Mouse (Mus musculus) kidney, embryonic 16.5 days (tissue): Measurements from ENCODE around the gene BC025920. TPM values are rescaled to one million over a fixed set of nuclear protein-coding genes. Genes with fewer than 3 reads are reported as not detected.
A peak's percentile ranks its signal among the peaks of the same experiment; 100 is the strongest.
"Not testable (repeated sequence)": the region's sequence is repeated elsewhere in the genome, so short reads cannot be mapped to it uniquely, and the experiment has no call there.

Source experiments
- ATAC-seq: fragments of 200-750 bp; cut with Nextera tagmentation; 2 replicates; pipeline ENCODE4 v1.8.0; 2017; ENCODE audit warnings: moderate TSS enrichment; ENCODE audit not compliant: low FRiP score, low TSS enrichment
- H3K27ac ChIP-seq: fragments of 300-500 bp; sonication (generic); 2 replicates; pipeline ENCODE4 v1.5.1; 2014; ENCODE audit warnings: low read length
- H3K27me3 ChIP-seq: fragments of 300-500 bp; sonication (generic); 2 replicates; pipeline ENCODE4 v1.6.1; 2014; ENCODE audit warnings: low read length, control low read depth, mixed read lengths; ENCODE audit not compliant: insufficient read depth
- H3K36me3 ChIP-seq: fragments of 300-500 bp; sonication (generic); 2 replicates; pipeline ENCODE4 v1.6.1; 2014; ENCODE audit warnings: low read length, control low read depth, mixed read lengths; ENCODE audit not compliant: insufficient read depth
- H3K4me1 ChIP-seq: fragments of 300-500 bp; sonication (generic); 2 replicates; pipeline ENCODE4 v1.6.1; 2014; ENCODE audit warnings: low read length, control low read depth, mixed read lengths; ENCODE audit not compliant: insufficient read depth
- H3K4me2 ChIP-seq: fragments of 300-500 bp; sonication (generic); replicated peaks from 2 replicates; pipeline ENCODE4 v1.6.1; 2014; ENCODE audit warnings: low read depth, low read length
- H3K4me3 ChIP-seq: fragments of 300-500 bp; sonication (generic); 2 replicates; pipeline ENCODE4 v1.5.1; 2014; ENCODE audit warnings: mild to moderate bottlenecking, low read length
- H3K9ac ChIP-seq: fragments of 300-500 bp; sonication (generic); replicated peaks from 2 replicates; pipeline ENCODE4 v1.6.1; 2014; ENCODE audit warnings: low read length
- H3K9me3 ChIP-seq: fragments of 300-500 bp; sonication (generic); 2 replicates; pipeline ENCODE4 v1.6.1; 2016; ENCODE audit warnings: low read length, control low read depth
- WGBS: fragments of 180-500 bp; shearing (Covaris S2); extraction: QIAGEN DNeasy Blood & Tissue Kit; methylation state at CpG from one replicate; pipeline ENCODE4 v1.1.7; 2014; 5-methylcytosine and 5-hydroxymethylcytosine counted together
- polyA plus RNA-seq: library from polyadenylated mRNA; unstranded; fragments of >200 nt; fragmentation: Nextera tagmentation; extraction: Ambion mirVana; gene quantifications from 2 replicates; pipeline ENCODE4 v1.2.1, GENCODE M21; 2015

Gene BC025920
- polyA plus RNA-seq, 1 experiment from 2014 or later, result 0.66 TPM

DNA sequence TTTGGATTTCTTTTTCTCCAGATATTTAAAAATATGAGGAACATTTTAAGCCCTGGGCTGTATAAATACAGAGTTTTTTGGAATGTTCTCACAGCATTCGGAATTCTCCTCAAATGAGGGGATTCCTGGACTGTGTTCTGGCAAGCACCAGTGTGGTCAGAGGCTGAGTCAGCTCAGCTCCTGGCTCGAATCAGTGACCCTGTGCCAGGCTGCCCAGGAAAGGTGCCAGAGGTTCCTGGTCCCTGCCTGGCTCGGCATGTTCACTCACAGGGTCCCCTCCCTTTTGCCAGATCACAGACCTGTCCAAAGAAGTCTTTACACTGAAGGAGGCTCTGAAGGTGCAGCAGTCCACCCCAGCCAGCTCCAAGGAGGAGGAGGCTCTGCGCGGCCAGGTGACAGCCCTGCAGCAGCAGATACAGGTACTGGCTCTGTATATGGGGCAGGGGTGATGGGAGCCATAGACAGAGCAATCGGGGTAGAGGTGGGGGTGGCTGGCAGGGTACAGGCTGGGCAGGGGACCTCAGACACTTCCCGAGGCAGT is 40.0 kb downstream of the BC025920 start:
- Histone ChIP-seq H3K27ac (no peak overlapping the region), H3K4me3 (no peak overlapping the region), H3K9ac (no peak overlapping the region), H3K4me1 (peaks cover 17% of the 10 kb centered on the region), H3K4me2 (no peak overlapping the region), H3K9me3 (peaks cover 6% of the 10 kb centered on the region; the same call in 1 of the 2 replicates), H3K27me3 (no peaks in the 10 kb centered on the region), H3K36me3 (peaks cover 9% of the 10 kb centered on the region)
- 85% methylated on average over 7 of the region's 7 CpGs for WGBS
- no peak for ATAC-seq

DNA sequence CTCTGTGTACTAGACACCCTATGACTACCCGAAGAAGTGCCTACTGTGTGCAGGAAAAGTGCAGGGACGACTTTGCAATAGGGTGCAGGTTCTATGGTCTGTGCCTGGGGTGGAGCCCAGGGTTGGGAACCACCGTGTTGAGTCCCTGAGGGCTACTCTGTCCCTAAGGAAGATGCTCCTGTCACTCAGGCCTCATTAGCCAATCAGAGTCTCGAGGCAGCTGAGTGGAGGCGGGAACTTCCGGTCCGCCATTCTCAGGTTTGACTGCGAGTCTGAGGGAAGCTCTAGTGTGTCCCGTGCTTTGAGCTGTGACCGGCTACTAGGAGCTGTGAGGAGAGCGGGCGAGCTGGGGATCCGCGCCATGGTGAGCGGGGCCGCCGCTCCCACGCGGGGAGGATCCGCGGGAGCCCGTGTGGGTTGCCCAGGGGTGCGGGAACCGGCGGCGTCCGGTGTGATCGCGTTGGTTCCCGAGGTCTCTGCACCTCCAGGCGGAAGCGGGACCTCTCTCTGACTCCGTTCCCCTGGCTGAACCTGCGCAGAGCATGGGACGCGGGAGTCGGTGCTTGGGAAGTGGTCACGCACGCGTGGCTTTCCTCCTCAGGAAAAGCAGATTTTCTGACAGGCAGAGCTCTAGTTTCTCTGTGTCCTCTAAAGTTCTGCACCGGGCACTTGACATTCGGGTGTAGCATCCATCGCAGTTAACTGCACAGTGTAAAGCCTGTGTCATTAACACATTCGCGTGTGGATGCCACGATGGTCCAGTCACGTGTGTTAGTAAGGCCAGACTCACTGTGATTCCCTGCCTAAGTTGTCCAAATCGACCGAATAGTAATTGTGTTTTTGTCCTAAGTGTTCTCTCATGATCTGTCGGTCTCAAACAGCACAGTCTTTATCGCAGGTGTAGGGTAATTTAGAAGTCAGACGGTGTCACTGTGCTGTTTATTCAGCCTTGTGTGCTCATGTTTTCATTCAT is 43.0 kb downstream of the BC025920 start, which contains the start of gene Gm10778:
Gm10778 (plus strand) TSS at position 257 of the 973 bp plus-strand sequence.
- peak within 1 kb of the TSS; percentile 84; the same call in 1 of the 2 replicates for H3K27ac ChIP-seq
- peaks cover 22% of the 10 kb centered on the region for H3K36me3 ChIP-seq
- peaks cover 23% of the 10 kb centered on the region for H3K9me3 ChIP-seq
- peak within 1 kb of the TSS; percentile 76 for H3K9ac ChIP-seq
- peak within 1 kb of the TSS; percentile 58 for H3K4me3 ChIP-seq
- not testable (repeated sequence) for H3K27me3 ChIP-seq, H3K4me1 ChIP-seq
- peak within 1 kb of the TSS; percentile 56 for H3K4me2 ChIP-seq
- ATAC-seq, result peak; percentile 96
- WGBS, result 2% methylated on average over 25 of the region's 52 CpGs

GRCm38 (mm10) chr10:81655178-81655577 is 49.1 kb downstream of the BC025920 start:
- H3K9me3 ChIP-seq, result peaks cover 65% of the 10 kb centered on the region
- 96% methylated on average over 10 of the region's 10 CpGs for WGBS
- ATAC-seq, result no peak
- H3K36me3 ChIP-seq, result peaks cover 58% of the 10 kb centered on the region
- no peaks in the 10 kb centered on the region; the same call in 1 of the 2 replicates for H3K4me1 ChIP-seq
- H3K4me3 ChIP-seq, result no peak overlapping the region
- no peaks in the 10 kb centered on the region for H3K27me3 ChIP-seq
- H3K27ac ChIP-seq, result no peak overlapping the region
- H3K4me2 ChIP-seq, result no peak overlapping the region
- no peak overlapping the region for H3K9ac ChIP-seq

GRCm38 (mm10) chr10:81656174-81656573 is 50.1 kb downstream of the BC025920 start:
- Histone ChIP-seq H3K4me2 (no peak overlapping the region), H3K4me3 (no peak overlapping the region), H3K36me3 (peaks cover 49% of the 10 kb centered on the region), H3K9ac (no peak overlapping the region), H3K4me1 (no peaks in the 10 kb centered on the region), H3K9me3 (peaks cover 62% of the 10 kb centered on the region), H3K27ac (no peak overlapping the region), H3K27me3 (no peaks in the 10 kb centered on the region)
- 94% methylated on average over 2 of the region's 2 CpGs for WGBS
- no peak for ATAC-seq

Other genes with a start within 250 kb of the BC025920 start
- gene Mfsd12, start 248.8 kb upstream of the BC025920 start, polyA plus RNA-seq, result 9.8 and 12.5 TPM in 2 replicates
- gene 4930404N11Rik, start 240.5 kb upstream of the BC025920 start, polyA plus RNA-seq, result 0.98 and 1.2 TPM in 2 replicates
- 111 and 115 TPM in 2 replicates for gene Fzr1, start 227.8 kb upstream of the BC025920 start, polyA plus RNA-seq
- 87.6 and 104 TPM in 2 replicates for gene Dohh, start 221.8 kb upstream of the BC025920 start, polyA plus RNA-seq
- 5.0 and 5.2 TPM in 2 replicates for gene Gm48551, start 221.8 kb upstream of the BC025920 start, polyA plus RNA-seq
- 1.4 and 1.6 TPM in 2 replicates for gene Gm48552, start 217.3 kb upstream of the BC025920 start, polyA plus RNA-seq
- gene Smim24, start 213.2 kb upstream of the BC025920 start, polyA plus RNA-seq, result 42.7 and 44.1 TPM in 2 replicates
- 87.8 and 92.0 TPM in 2 replicates for gene Nfic, start 150.6 kb upstream of the BC025920 start, polyA plus RNA-seq
- gene Celf5, start 123.6 kb upstream of the BC025920 start, polyA plus RNA-seq, result 0.29 and 0.67 TPM in 2 replicates
- gene Ncln, start 109.9 kb upstream of the BC025920 start, polyA plus RNA-seq, result 107 and 112 TPM in 2 replicates
- 1.5 and 1.7 TPM in 2 replicates for gene S1pr4, start 106.1 kb upstream of the BC025920 start, polyA plus RNA-seq
- gene Gna15, start 82.0 kb upstream of the BC025920 start, polyA plus RNA-seq, result 0.70 and 0.98 TPM in 2 replicates
- gene Gna11, start 61.1 kb upstream of the BC025920 start, polyA plus RNA-seq, result 92.3 and 92.7 TPM in 2 replicates
- gene Aes, start 46.8 kb upstream of the BC025920 start, polyA plus RNA-seq, result 322 and 487 TPM in 2 replicates
- gene Tle2, start 31.7 kb upstream of the BC025920 start, polyA plus RNA-seq, result 41.0 and 52.0 TPM in 2 replicates
- gene Tle6, start 5.2 kb upstream of the BC025920 start, polyA plus RNA-seq, result 18.5 and 22.8 TPM in 2 replicates
- gene Sirt6, start 21.5 kb downstream of the BC025920 start, polyA plus RNA-seq, result 41.8 and 48.4 TPM in 2 replicates
- gene Ankrd24, start 22.3 kb downstream of the BC025920 start, polyA plus RNA-seq, result 16.0 and 17.6 TPM in 2 replicates
- gene Gm10778, start 42.8 kb downstream of the BC025920 start, polyA plus RNA-seq, result 5.6 and 6.3 TPM in 2 replicates
- 17.9 and 19.4 TPM in 2 replicates for gene Zfp433, start 98.6 kb downstream of the BC025920 start, polyA plus RNA-seq
- 12.1 and 14.4 TPM in 2 replicates for gene Gm3055, start 164.9 kb downstream of the BC025920 start, polyA plus RNA-seq
- gene Gm4767, start 205.9 kb downstream of the BC025920 start, polyA plus RNA-seq, result 3.1 and 4.2 TPM in 2 replicates